8 mouse cellular contexts compared by ENCODE assay signal in the genomic region with DNA sequence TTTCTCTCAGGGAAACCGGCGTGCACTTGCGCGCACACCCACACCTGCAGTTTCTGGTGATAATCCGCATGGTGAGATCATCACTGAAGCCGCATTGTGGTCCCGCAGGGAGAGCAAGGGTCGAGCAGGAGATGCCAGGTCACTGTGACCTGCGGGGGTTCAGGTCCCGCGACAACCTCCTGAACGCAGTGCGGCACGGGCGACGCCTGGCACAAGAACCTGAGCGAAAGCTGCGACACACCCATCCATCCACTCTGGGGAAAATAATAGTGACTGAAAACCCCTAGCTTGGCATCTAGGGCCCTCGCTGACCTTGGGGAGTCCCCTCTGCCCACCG. TPM values are rescaled to one million over a fixed set of nuclear protein-coding genes. Genes with fewer than 3 reads are reported as not detected.
DNase-seq lines count a peak whose midpoint lies in the region; ATAC-seq and TF ChIP-seq lines count a peak whose summit lies in the region.

No protein-coding gene starts in this region.

- H3K4me1 ChIP-seq in kidney, embryonic 16.5 days (ENCODE audit: insufficient read depth, low read length), result peaks cover 3% of the 10 kb centered on the region; the same call in 1 of the 2 replicates
- peaks cover 20% of the 10 kb centered on the region; the same call in 1 of the 2 replicates for H3K4me1 ChIP-seq in embryonic facial prominence, embryonic 15.5 days
- no peaks in the 10 kb centered on the region for H3K4me1 ChIP-seq in limb, embryonic 11.5 days (ENCODE audit: control insufficient read depth, insufficient read depth, low read length)
- peaks cover 3% of the 10 kb centered on the region; the same call in 1 of the 2 replicates for H3K4me1 ChIP-seq in olfactory bulb, adult 2 months (ENCODE audit: control insufficient read depth, insufficient read depth, low read length)

- H3K9ac ChIP-seq in kidney, embryonic 16.5 days (replicated peaks; ENCODE audit: low read length), result peak overlapping the region; percentile 87
- peak overlapping the region; percentile 92 for H3K9ac ChIP-seq in embryonic facial prominence, embryonic 15.5 days
- peak overlapping the region; percentile 68 for H3K9ac ChIP-seq in limb, embryonic 11.5 days (ENCODE audit: low read length)

- H3K4me3 ChIP-seq in kidney, embryonic 16.5 days (ENCODE audit: low read length), result peak overlapping the region; percentile 80
- peak overlapping the region; percentile 81 for H3K4me3 ChIP-seq in embryonic facial prominence, embryonic 15.5 days (replicated peaks)
- H3K4me3 ChIP-seq in limb, embryonic 11.5 days (ENCODE audit: low read depth, low read length), result peak overlapping the region; percentile 66
- H3K4me3 ChIP-seq in olfactory bulb, adult 2 months (ENCODE audit: insufficient read depth, low read depth, low read length), result peak overlapping the region; percentile 70

- no peaks in the 10 kb centered on the region for H3K36me3 ChIP-seq in kidney, embryonic 16.5 days (ENCODE audit: insufficient read depth, low read length)
- no peaks in the 10 kb centered on the region for H3K36me3 ChIP-seq in embryonic facial prominence, embryonic 15.5 days
- no peaks in the 10 kb centered on the region for H3K36me3 ChIP-seq in limb, embryonic 11.5 days (ENCODE audit: control insufficient read depth, insufficient read depth, low read length)

- 2% methylated on average over 20 of the region's 20 CpGs for WGBS in kidney, embryonic 16.5 days
- 1% methylated on average over 20 of the region's 20 CpGs for WGBS in embryonic facial prominence, embryonic 15.5 days
- WGBS in limb, embryonic 11.5 days, result 2% methylated on average over 20 of the region's 20 CpGs
- 1% methylated on average over 20 of the region's 20 CpGs for WGBS in olfactory bulb, adult 2 months

- no peak for TF ChIP-seq POLR2A in olfactory bulb, adult 2 months (IDR thresholded peaks at IDR 0.05; ENCODE audit: insufficient read depth, low read depth, low read length)

- no peak; the same call in 1 of the 2 replicates for ATAC-seq in kidney, embryonic 16.5 days (ENCODE audit: low FRiP score, low TSS enrichment)
- no peak; the same call in 1 of the 2 replicates for ATAC-seq in embryonic facial prominence, embryonic 15.5 days (ENCODE audit: insufficient number of reproducible peaks, low FRiP score, low TSS enrichment, low read depth)
- ATAC-seq in limb, embryonic 11.5 days (ENCODE audit: insufficient number of reproducible peaks, low FRiP score, low TSS enrichment, low read depth), result peak; percentile 51; the same call in 1 of the 2 replicates

- no peak for DNase-seq in kidney, postnatal 10 days
- DNase-seq in R1 (ENCODE audit: low read depth, low spot score), result peak; percentile 31
- DNase-seq in limb, embryonic 11.5 days (ENCODE audit: low spot score), result no peak
- no peak for DNase-seq in spleen, postnatal 14 days (ENCODE audit: low spot score in 2 of 2)
- no peak for DNase-seq in adrenal gland, adult 18-20 months (ENCODE audit: low spot score in 2 of 2)

- no peak overlapping the region; the same call in 1 of the 2 replicates for H3K27ac ChIP-seq in kidney, embryonic 16.5 days (ENCODE audit: low read length)
- 0 out of 2 replicates have a peak overlapping the region, but pooled peaks have one; percentile 90 for H3K27ac ChIP-seq in embryonic facial prominence, embryonic 15.5 days (replicated peaks)
- no peak overlapping the region for H3K27ac ChIP-seq in limb, embryonic 11.5 days (replicated peaks; ENCODE audit: low read depth, low read length)
- peak overlapping the region; percentile 62 for H3K27ac ChIP-seq in olfactory bulb, adult 2 months (ENCODE audit: insufficient read depth, low read depth, low read length)

- no peaks in the 10 kb centered on the region for H3K9me3 ChIP-seq in kidney, embryonic 16.5 days (ENCODE audit: low read length)
- no peaks in the 10 kb centered on the region for H3K9me3 ChIP-seq in embryonic facial prominence, embryonic 15.5 days (replicated peaks)
- H3K9me3 ChIP-seq in limb, embryonic 11.5 days (ENCODE audit: control insufficient read depth, low read length), result no peaks in the 10 kb centered on the region

- peak overlapping the region; percentile 91 for H3K4me2 ChIP-seq in kidney, embryonic 16.5 days (replicated peaks; ENCODE audit: low read depth, low read length)
- H3K4me2 ChIP-seq in embryonic facial prominence, embryonic 15.5 days (replicated peaks), result peak overlapping the region; percentile 87
- peak overlapping the region; percentile 92 for H3K4me2 ChIP-seq in limb, embryonic 11.5 days (ENCODE audit: low read depth, severe bottlenecking)

- H3K27me3 ChIP-seq in kidney, embryonic 16.5 days (ENCODE audit: insufficient read depth, low read length), result 0 out of 2 replicates have a peak, but pooled peaks cover 3% of the 10 kb centered on the region
- H3K27me3 ChIP-seq in embryonic facial prominence, embryonic 15.5 days, result no peaks in the 10 kb centered on the region
- no peaks in the 10 kb centered on the region for H3K27me3 ChIP-seq in limb, embryonic 11.5 days (ENCODE audit: control insufficient read depth, insufficient read depth, low read length)

- no peak for TF ChIP-seq CTCF in olfactory bulb, adult 2 months (IDR thresholded peaks at IDR 0.05; ENCODE audit: insufficient read depth, low read depth, low read length)

RNA-seq across cellular contexts. Expression of a gene that starts 0.9 kb away (rescaled TPM):
- 26.0 and 26.6 TPM in 2 replicates for polyA plus RNA-seq in kidney, embryonic 16.5 days (2015; fragmentation: Nextera tagmentation; extraction: Ambion mirVana)
- polyA plus RNA-seq in embryonic facial prominence, embryonic 15.5 days (2015; fragmentation: Nextera tagmentation; extraction: Ambion mirVana), result 35.7 and 39.3 TPM in 2 replicates
- polyA plus RNA-seq in limb, embryonic 11.5 days (2014; fragmentation: Nextera tagmentation; extraction: Ambion mirVana), result 13.8 and 15.4 TPM in 2 replicates
- not detected in 2 replicates for polyA plus RNA-seq in olfactory bulb, adult 2 months (2012; ENCODE audit: insufficient read depth, insufficient read length, low replicate concordance, missing spikeins)
- 10 to 100 TPM; 12.0 to 20.9 TPM for total RNA-seq in adrenal gland, adult 18-20 months (2021)

RNA-seq across cellular contexts. Expression of a gene that starts 35.0 kb away (rescaled TPM):
- polyA plus RNA-seq in kidney, embryonic 16.5 days (2015; fragmentation: Nextera tagmentation; extraction: Ambion mirVana), result 40.7 and 42.5 TPM in 2 replicates
- polyA plus RNA-seq in embryonic facial prominence, embryonic 15.5 days (2015; fragmentation: Nextera tagmentation; extraction: Ambion mirVana), result 37.7 and 43.1 TPM in 2 replicates
- 67.5 and 76.1 TPM in 2 replicates for polyA plus RNA-seq in limb, embryonic 11.5 days (2014; fragmentation: Nextera tagmentation; extraction: Ambion mirVana)
- not detected in 2 replicates for polyA plus RNA-seq in olfactory bulb, adult 2 months (2012; ENCODE audit: insufficient read depth, insufficient read length, low replicate concordance, missing spikeins)
- 10 to 100 TPM; 48.2 to 51.0 TPM for total RNA-seq in adrenal gland, adult 18-20 months (2021)

RNA-seq across cellular contexts. Expression of a gene that starts 47.5 kb away (rescaled TPM):
- 421 and 493 TPM in 2 replicates for polyA plus RNA-seq in kidney, embryonic 16.5 days (2015; fragmentation: Nextera tagmentation; extraction: Ambion mirVana)
- polyA plus RNA-seq in embryonic facial prominence, embryonic 15.5 days (2015; fragmentation: Nextera tagmentation; extraction: Ambion mirVana), result 0.08 and 0.23 TPM in 2 replicates
- 0.07 TPM in 1 of 2 replicates, not detected in the other for polyA plus RNA-seq in limb, embryonic 11.5 days (2014; fragmentation: Nextera tagmentation; extraction: Ambion mirVana)
- polyA plus RNA-seq in olfactory bulb, adult 2 months (2012; ENCODE audit: insufficient read depth, insufficient read length, low replicate concordance, missing spikeins), result not detected in 2 replicates
- total RNA-seq in adrenal gland, adult 18-20 months (2021), result 1 to 10 TPM in 1 of 2 experiments, under 1 TPM in 1; 0.35 to 5.2 TPM

Comparison
In these comparisons a context has a peak if more than half of its experiments do, and no peak if none do; other contexts are left out.
1. H3K27ac ChIP-seq: peak in embryonic facial prominence, embryonic 15.5 days (single experiment) and olfactory bulb, adult 2 months (single experiment); none in kidney, embryonic 16.5 days (single experiment) and limb, embryonic 11.5 days (single experiment).
2. RNA of a gene that starts 47.5 kb away (polyA plus RNA-seq): 421 to 493 TPM in kidney, embryonic 16.5 days; 0.08 to 0.23 TPM in embryonic facial prominence, embryonic 15.5 days, 0.07 TPM in limb, embryonic 11.5 days and not detected in olfactory bulb, adult 2 months; every median in the first group is over 100 times any median in the second.
3. Peak in every context shown above with its lines, with median percentiles within 50 percentile points of each other: H3K4me2 ChIP-seq, H3K4me3 ChIP-seq and H3K9ac ChIP-seq.